Mouse (Mus musculus): ENCODE measurements at regions not wholly inside any gene's neighbourhood (a gene's known extent, or its start where the extent isn't known, plus 50 kb on each side); places are given as distances from the start of the nearest gene placed in this dataset.

GRCm38 (mm10) chr14:64594811-64595522 is 490.9 kb downstream of the Prss52 start:
- DNase-seq (ENCODE audit: low spot score in 2 of 2), result no peak

GRCm38 (mm10) chr14:64595523-64595889 is 491.4 kb downstream of the Prss52 start:
- DNase-seq (ENCODE audit: low spot score in 2 of 2), result no peak

DNA sequence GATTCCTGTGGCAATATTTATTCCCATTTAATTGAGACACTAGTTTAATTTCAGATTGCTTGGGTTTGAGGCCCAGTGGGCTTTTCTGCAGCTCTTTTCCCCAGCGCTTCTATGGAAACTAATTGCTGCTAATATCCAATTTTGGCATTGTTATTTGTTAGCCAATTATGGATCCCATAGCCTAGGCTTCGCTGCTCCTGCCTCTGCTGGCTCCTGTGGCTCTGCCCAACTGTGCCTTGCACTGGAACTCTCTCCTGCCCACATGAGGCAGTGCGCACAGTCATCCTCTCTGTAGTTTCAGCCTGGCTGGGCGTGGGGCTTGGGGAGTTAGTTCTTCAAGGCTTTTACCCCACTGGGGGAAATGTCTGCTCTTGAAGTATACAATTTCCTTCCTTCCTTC is 491.8 kb downstream of the Prss52 start:
- DNase-seq (ENCODE audit: low spot score in 2 of 2), result no peak

DNA sequence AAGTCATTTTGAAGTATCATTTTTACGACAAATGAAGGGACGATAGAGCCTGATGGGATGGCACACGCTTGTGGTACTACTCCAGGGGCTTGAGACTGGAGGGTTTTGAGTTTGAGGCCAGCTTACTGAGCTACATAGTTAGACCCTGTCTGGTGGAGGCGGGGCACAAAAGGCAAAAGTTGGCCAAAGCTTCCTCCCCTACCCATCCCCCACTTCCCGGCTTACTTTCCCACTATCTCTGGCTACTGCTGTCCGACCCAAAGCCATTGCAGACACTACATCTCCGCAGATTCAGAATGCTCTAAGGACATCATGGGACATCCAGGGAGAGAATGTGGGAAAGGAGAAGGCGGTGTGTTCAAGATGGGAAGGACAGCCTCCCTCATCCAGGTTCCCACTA is 493.1 kb downstream of the Prss52 start:
- DNase-seq (ENCODE audit: low spot score in 2 of 2), result no peak

Data from frontal cortex, postnatal 25 days (tissue).